Mouse (Mus musculus): Measurements from ENCODE around the gene Zp3. TPM values are rescaled to one million over a fixed set of nuclear protein-coding genes. Genes with fewer than 3 reads are reported as not detected.
A peak's percentile ranks its signal among the peaks of the same experiment; 100 is the strongest.

Gene Zp3
- not detected in 2 replicates for polyA plus RNA-seq (2012; rRNA removed)

- 54% methylated on average over 8 of the region's 8 CpGs for WGBS
- no peak within 1 kb of the TSS for H3K27ac ChIP-seq (ENCODE audit: insufficient read depth, low read depth, low read length)
- no peaks in the 10 kb centered on the region for H3K4me1 ChIP-seq (ENCODE audit: control insufficient read depth, insufficient read depth, insufficient read length, low read length)
- no peak within 1 kb of the TSS for H3K4me3 ChIP-seq (ENCODE audit: low read depth, low read length)
- TF ChIP-seq CTCF (IDR thresholded peaks at IDR 0.05; ENCODE audit: extremely low read depth, insufficient read length, insufficient replicate concordance, low read depth, low read length) (no peak), POLR2A (IDR thresholded peaks at IDR 0.05; ENCODE audit: low read depth, low read length) (no peak)
- no peaks in the 10 kb centered on the region for H3K27me3 ChIP-seq (ENCODE audit: control insufficient read depth, insufficient read depth, low read length)
- H3K36me3 ChIP-seq (ENCODE audit: control insufficient read depth, insufficient read depth, low read length) = no peaks in the 10 kb centered on the region
These were observed at the start of gene Zp3 for GRCm38 (mm10) chr5:135979904-135980303. TSS of gene Zp3 (plus strand) at chr5:135980099.

DNA sequence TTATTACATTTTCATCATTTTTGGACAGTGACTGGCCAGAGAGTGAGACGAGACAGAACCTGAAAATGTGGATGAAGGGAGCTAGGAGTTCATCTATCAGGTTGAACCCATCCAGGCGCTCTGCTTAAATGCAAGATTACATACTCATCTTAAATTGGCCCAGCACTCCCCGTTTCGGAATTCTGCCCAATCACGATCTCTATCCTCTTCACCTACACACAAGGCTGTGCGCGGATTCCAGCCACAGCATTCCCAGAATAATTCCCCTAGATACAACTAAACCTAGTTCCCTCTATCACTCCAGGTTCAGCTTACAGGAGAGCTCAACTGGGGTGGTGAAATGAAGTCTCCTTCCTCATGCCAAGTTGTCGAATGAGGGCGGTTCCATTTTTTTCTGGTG, 48.4 kb upstream of the Zp3 start:
- TF ChIP-seq CTCF (IDR thresholded peaks at IDR 0.05; ENCODE audit: extremely low read depth, insufficient read length, insufficient replicate concordance, low read depth, low read length) = no peak
- TF ChIP-seq POLR2A (IDR thresholded peaks at IDR 0.05; ENCODE audit: low read depth, low read length) = no peak
- H3K4me3 ChIP-seq (ENCODE audit: low read depth, low read length) = no peak overlapping the region
- no peak overlapping the region for H3K27ac ChIP-seq (ENCODE audit: insufficient read depth, low read depth, low read length)
- peaks cover 5% of the 10 kb centered on the region; the same call in 1 of the 2 replicates for H3K4me1 ChIP-seq (ENCODE audit: control insufficient read depth, insufficient read depth, insufficient read length, low read length)
- 82% methylated on average over 9 of the region's 9 CpGs for WGBS
- H3K36me3 ChIP-seq (ENCODE audit: control insufficient read depth, insufficient read depth, low read length) = peaks cover 32% of the 10 kb centered on the region
- H3K27me3 ChIP-seq (ENCODE audit: control insufficient read depth, insufficient read depth, low read length) = no peaks in the 10 kb centered on the region

DNA sequence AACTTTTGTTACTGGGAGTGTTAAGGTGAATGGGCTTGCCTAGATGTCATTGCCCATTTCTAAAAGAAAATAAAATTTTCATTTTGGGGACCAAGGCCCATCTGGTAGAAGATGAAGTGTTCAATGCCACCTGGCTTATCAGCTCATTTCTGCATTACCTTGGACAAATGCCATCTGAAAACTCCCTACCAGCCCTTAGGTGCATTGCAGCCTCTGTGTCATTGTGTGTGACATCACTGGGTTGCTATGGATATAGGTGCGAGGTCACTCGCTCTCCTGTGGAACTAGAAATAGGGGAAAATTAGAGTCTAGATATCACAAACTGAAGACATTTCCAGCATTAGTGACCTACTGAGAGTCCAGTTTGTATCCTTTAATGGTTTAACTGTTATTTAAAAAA, 47.5 kb upstream of the Zp3 start:
- H3K4me3 ChIP-seq (ENCODE audit: low read depth, low read length) = no peak overlapping the region
- TF ChIP-seq CTCF (IDR thresholded peaks at IDR 0.05; ENCODE audit: extremely low read depth, insufficient read length, insufficient replicate concordance, low read depth, low read length) = no peak
- TF ChIP-seq POLR2A (IDR thresholded peaks at IDR 0.05; ENCODE audit: low read depth, low read length) = no peak
- H3K27ac ChIP-seq (ENCODE audit: insufficient read depth, low read depth, low read length) = no peak overlapping the region
- no peaks in the 10 kb centered on the region for H3K27me3 ChIP-seq (ENCODE audit: control insufficient read depth, insufficient read depth, low read length)
- 47% methylated on average over 2 of the region's 2 CpGs for WGBS
- H3K4me1 ChIP-seq (ENCODE audit: control insufficient read depth, insufficient read depth, insufficient read length, low read length) = peaks cover 5% of the 10 kb centered on the region; the same call in 1 of the 2 replicates
- H3K36me3 ChIP-seq (ENCODE audit: control insufficient read depth, insufficient read depth, low read length) = peaks cover 27% of the 10 kb centered on the region

DNA sequence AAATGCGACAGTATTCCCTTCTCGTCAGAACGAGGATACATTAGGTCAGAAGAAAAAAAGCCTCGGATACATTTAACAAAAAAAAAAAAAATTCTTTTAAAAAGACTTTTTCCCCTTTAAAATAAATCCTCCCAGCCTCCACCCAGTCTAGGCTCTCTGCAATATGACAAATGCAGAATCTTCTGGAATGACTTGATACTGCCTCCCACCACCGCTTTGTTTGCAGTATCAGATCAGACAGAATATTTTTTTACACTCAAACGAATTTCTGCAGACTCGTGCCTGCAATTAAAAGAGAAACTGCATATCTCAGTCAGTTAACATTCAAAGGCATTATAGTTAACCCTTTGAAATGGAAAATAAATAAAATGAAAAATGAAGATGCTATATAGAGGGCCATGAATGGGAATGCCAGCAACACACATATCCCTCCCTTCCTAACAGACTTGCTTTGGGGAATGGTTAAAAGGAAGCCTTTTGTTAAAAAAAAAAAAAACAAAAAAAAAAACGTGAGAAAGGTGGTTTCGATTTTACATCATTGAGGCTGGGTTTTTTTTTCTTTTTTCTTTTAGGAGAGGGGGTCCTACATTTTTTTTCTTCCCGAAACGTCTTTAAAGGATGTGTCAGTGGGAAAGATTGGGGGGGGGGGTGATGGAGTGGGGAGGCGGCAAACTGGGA, 46.5 kb upstream of the Zp3 start:
- H3K4me3 ChIP-seq (ENCODE audit: low read depth, low read length) = peak overlapping the region; percentile 84
- H3K4me1 ChIP-seq (ENCODE audit: control insufficient read depth, insufficient read depth, insufficient read length, low read length) = peaks cover 5% of the 10 kb centered on the region; the same call in 1 of the 2 replicates
- 8% methylated on average over 12 of the region's 12 CpGs for WGBS
- no peak overlapping the region for H3K27ac ChIP-seq (ENCODE audit: insufficient read depth, low read depth, low read length)
- no peaks in the 10 kb centered on the region for H3K27me3 ChIP-seq (ENCODE audit: control insufficient read depth, insufficient read depth, low read length)
- peaks cover 22% of the 10 kb centered on the region for H3K36me3 ChIP-seq (ENCODE audit: control insufficient read depth, insufficient read depth, low read length)
- no peak for TF ChIP-seq POLR2A (IDR thresholded peaks at IDR 0.05; ENCODE audit: low read depth, low read length)

DNA sequence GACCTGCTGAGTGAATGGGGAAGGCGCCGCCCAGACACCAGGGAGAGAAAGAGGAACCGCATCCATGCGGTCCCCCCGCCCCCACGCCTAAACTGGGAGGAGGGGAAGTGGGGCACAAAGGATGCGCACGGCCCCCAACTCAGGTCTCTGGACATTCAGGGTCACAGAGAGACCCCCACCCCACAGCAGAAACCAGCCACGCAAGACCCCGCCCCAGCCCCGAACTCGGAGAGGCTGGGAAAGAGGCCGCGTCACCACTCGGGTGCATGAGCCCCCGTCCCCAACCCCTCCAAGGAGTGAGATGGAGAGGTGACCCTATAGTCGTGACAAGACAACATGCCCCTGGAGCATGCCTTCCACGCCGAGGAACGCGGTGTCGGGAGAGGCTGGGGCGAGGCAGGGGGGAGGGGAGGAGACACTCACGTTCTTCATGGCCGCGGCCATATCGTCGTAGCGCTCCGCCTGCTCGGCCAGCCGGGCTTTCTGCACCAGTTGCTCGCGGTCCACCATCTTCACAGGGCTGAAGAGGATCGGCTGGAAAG, 45.9 kb upstream of the Zp3 start:
- under 1% methylated on average over 35 of the region's 35 CpGs for WGBS

DNA sequence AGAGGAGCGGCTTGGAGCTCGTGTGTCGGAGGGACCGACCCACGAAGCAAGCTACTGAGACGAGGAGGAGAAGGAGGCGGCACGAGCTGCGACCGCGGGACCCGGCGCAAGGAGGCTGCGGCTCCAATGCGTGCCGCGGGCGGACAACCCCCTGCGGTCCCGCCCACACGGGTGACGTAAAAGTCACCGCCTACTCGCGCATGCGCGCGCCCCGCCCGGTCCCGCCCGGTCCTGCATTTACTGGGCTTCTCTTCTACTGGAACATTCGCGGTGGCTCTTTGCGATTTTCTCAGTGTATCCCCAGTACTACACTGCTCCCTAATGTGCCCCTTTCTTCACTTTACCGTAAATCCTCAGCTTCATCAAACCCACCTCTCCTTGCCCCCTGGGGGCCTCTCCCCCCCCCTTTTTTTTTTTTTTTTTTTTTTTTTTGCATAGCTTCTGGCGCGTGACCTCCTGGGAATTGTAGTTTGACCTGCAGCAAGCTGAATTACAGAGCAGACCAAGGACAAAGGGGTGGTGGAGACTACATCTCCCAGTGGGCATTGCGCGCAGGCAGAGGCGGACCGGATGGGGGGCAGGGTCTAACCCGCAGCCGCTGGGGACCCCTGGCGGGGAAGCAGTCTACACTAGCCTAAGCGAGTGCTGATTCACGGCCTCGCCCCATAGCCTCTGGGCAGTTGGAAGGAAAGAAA, 45.3 kb upstream of the Zp3 start, which contains the start of gene Ywhag:
Gene Ywhag (minus strand): TSS at position 136 of the 695 bp plus-strand sequence.
- no peaks in the 10 kb centered on the region for H3K27me3 ChIP-seq (ENCODE audit: control insufficient read depth, insufficient read depth, low read length)
- peaks cover 5% of the 10 kb centered on the region; the same call in 1 of the 2 replicates for H3K4me1 ChIP-seq (ENCODE audit: control insufficient read depth, insufficient read depth, insufficient read length, low read length)
- peak; percentile 97 for TF ChIP-seq POLR2A (IDR thresholded peaks at IDR 0.05; ENCODE audit: low read depth, low read length)
- TF ChIP-seq CTCF (IDR thresholded peaks at IDR 0.05; ENCODE audit: extremely low read depth, insufficient read length, insufficient replicate concordance, low read depth, low read length) = peak; percentile 60; the same call in 1 of the 2 replicates
- H3K36me3 ChIP-seq (ENCODE audit: control insufficient read depth, insufficient read depth, low read length) = peaks cover 17% of the 10 kb centered on the region
- peak within 1 kb of the TSS; percentile 84 for H3K4me3 ChIP-seq (ENCODE audit: low read depth, low read length)
- H3K27ac ChIP-seq (ENCODE audit: insufficient read depth, low read depth, low read length) = peak within 1 kb of the TSS; percentile 89
- WGBS = under 1% methylated on average over 48 of the region's 48 CpGs

More for the DNA sequence above, 45.9 kb upstream of the Zp3 start:
- Histone ChIP-seq H3K27ac (ENCODE audit: insufficient read depth, low read depth, low read length) (peak overlapping the region; percentile 89), H3K27me3 (ENCODE audit: control insufficient read depth, insufficient read depth, low read length) (no peaks in the 10 kb centered on the region), H3K36me3 (ENCODE audit: control insufficient read depth, insufficient read depth, low read length) (peaks cover 22% of the 10 kb centered on the region), H3K4me1 (ENCODE audit: control insufficient read depth, insufficient read depth, insufficient read length, low read length) (peaks cover 5% of the 10 kb centered on the region; the same call in 1 of the 2 replicates), H3K4me3 (ENCODE audit: low read depth, low read length) (peak overlapping the region; percentile 84)
- no peak for TF ChIP-seq POLR2A (IDR thresholded peaks at IDR 0.05; ENCODE audit: low read depth, low read length)
- TF ChIP-seq CTCF (IDR thresholded peaks at IDR 0.05; ENCODE audit: extremely low read depth, insufficient read length, insufficient replicate concordance, low read depth, low read length) = no peak

- Histone ChIP-seq H3K27me3 (ENCODE audit: control insufficient read depth, insufficient read depth, low read length) (no peaks in the 10 kb centered on the region), H3K4me1 (ENCODE audit: control insufficient read depth, insufficient read depth, insufficient read length, low read length) (peaks cover 5% of the 10 kb centered on the region; the same call in 1 of the 2 replicates), H3K36me3 (ENCODE audit: control insufficient read depth, insufficient read depth, low read length) (peaks cover 12% of the 10 kb centered on the region), H3K4me3 (ENCODE audit: low read depth, low read length) (peak overlapping the region; percentile 61), H3K27ac (ENCODE audit: insufficient read depth, low read depth, low read length) (peak overlapping the region; percentile 28)
- TF ChIP-seq POLR2A (IDR thresholded peaks at IDR 0.05; ENCODE audit: low read depth, low read length) = no peak
- TF ChIP-seq CTCF (IDR thresholded peaks at IDR 0.05; ENCODE audit: extremely low read depth, insufficient read length, insufficient replicate concordance, low read depth, low read length) = no peak
- WGBS = 32% methylated on average over 7 of the region's 7 CpGs
These were observed 44.7 kb upstream of the Zp3 start for GRCm38 (mm10) chr5:135935176-135935523.

Measured in small intestine, adult 2 months (tissue).